Mouse (Mus musculus) adrenal gland, postnatal 14 days (tissue): Measurements from ENCODE around the gene Afg1l. TPM values are rescaled to one million over a fixed set of nuclear protein-coding genes. Genes with fewer than 3 reads are reported as not detected.
A peak's percentile ranks its signal among the peaks of the same experiment; 100 is the strongest.

Source experiments
- DNase-seq: peaks from one replicate; pipeline ENCODE4 v3.0.0; 2021; ENCODE audit warnings: mixed read lengths
- total RNA-seq: library from RNA; stranded (reverse); gene quantifications from 2 replicates; pipeline ENCODE4 v1.2.3, GENCODE M21; 2021

The Afg1l gene
- total RNA-seq, 1 experiment from 2014 or later = 27.8 TPM

- DNase-seq = no peak
Observed at GRCm38 (mm10) chr10:42297109-42297508, 181.3 kb downstream of the Afg1l start.

GRCm38 (mm10) chr10:42296559-42296958 lies 181.8 kb downstream of the Afg1l start:
- no peak for DNase-seq

GRCm38 (mm10) chr10:42295028-42295427 lies 183.3 kb downstream of the Afg1l start:
- peak; percentile 42 for DNase-seq

- DNase-seq = peak; percentile 20
Observed at GRCm38 (mm10) chr10:42294392-42294791, 184.0 kb downstream of the Afg1l start.

- no peak for DNase-seq
Observed at GRCm38 (mm10) chr10:42293877-42294276, 184.5 kb downstream of the Afg1l start.

GRCm38 (mm10) chr10:42291360-42291759 lies 187.0 kb downstream of the Afg1l start:
- DNase-seq = peak; percentile 66

GRCm38 (mm10) chr10:42287666-42288065 lies 190.7 kb downstream of the Afg1l start:
- DNase-seq = no peak

GRCm38 (mm10) chr10:42278307-42278850 lies 200.0 kb downstream of the Afg1l start:
- DNase-seq = no peak

GRCm38 (mm10) chr10:42277476-42278306 lies 200.7 kb downstream of the Afg1l start:
- DNase-seq = peak; percentile 99

- DNase-seq = peak; percentile 95
Observed at GRCm38 (mm10) chr10:42276507-42277345, 201.6 kb downstream of the Afg1l start, which contains the start of gene Foxo3. TSS of gene Foxo3 (minus strand) at chr10:42276755.

- DNase-seq = peak; percentile 81
Observed at GRCm38 (mm10) chr10:42275871-42276501, 202.4 kb downstream of the Afg1l start.

GRCm38 (mm10) chr10:42275401-42275870 lies 202.9 kb downstream of the Afg1l start:
- peak; percentile 72 for DNase-seq

- DNase-seq = peak; percentile 63
Observed at GRCm38 (mm10) chr10:42274712-42275400, 203.5 kb downstream of the Afg1l start.

GRCm38 (mm10) chr10:42273760-42274691 lies 204.3 kb downstream of the Afg1l start:
- DNase-seq = peak; percentile 56

GRCm38 (mm10) chr10:42273403-42273759 lies 205.0 kb downstream of the Afg1l start:
- DNase-seq = no peak

- DNase-seq = no peak
Observed at GRCm38 (mm10) chr10:42271454-42272230, 206.7 kb downstream of the Afg1l start.

- DNase-seq = peak; percentile 69
Observed at GRCm38 (mm10) chr10:42270277-42271083, 207.9 kb downstream of the Afg1l start.

- DNase-seq = peak; percentile 33
Observed at GRCm38 (mm10) chr10:42269281-42270025, 208.9 kb downstream of the Afg1l start.
